Mouse (Mus musculus) embryonic fibroblast, embryonic 13.5 days (primary cell): ENCODE results near the gene Scp2.

ENCODE experiments used
- CTCF ChIP-seq: IDR thresholded peaks from 2 replicates; pipeline ENCODE4 v1.5.1; 2011; ENCODE audit warnings: mild to moderate bottlenecking, control low read depth, low read length, moderate library complexity, borderline replicate concordance; ENCODE audit not compliant: insufficient read depth
- POLR2A ChIP-seq: IDR thresholded peaks from 2 replicates; pipeline ENCODE4 v1.6.1; 2011; ENCODE audit warnings: low read depth, mild to moderate bottlenecking, control low read depth, low read length, moderate library complexity

DNA sequence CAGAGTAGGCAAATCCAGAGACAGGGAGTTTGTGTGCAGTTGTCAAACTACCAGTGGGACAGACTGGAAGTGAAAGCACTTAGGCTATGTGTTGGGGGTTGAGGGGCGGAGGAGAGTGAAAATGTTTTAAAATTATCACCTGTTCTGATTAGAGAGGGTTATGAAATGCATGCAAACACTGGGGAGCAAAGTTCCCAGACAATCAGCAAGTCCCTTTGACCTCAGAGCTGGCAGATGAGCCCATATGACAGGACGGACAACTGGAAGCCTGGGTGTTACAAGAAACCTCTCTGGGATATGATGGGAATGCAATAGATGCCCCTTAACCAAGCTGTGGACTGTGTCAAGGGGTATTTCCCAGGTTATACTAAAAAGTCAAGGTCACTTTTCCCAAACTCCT lies 76.7 kb downstream of the Scp2 start:
- TF ChIP-seq CTCF, result no peak
- no peak for TF ChIP-seq POLR2A
